Mouse (Mus musculus) adrenal gland, postnatal 10 days (tissue): Measurements from ENCODE around the gene Magohb. TPM values are rescaled to one million over a fixed set of nuclear protein-coding genes. Genes with fewer than 3 reads are reported as not detected.
"Not testable (repeated sequence)": the region's sequence is repeated elsewhere in the genome, so short reads cannot be mapped to it uniquely, and the experiment has no call there.

ENCODE experiments used
- DNase-seq: peaks from one replicate; pipeline ENCODE4 v3.0.0; 2021; ENCODE audit warnings: mixed read lengths
- long read RNA-seq, 2 experiments: library from polyadenylated mRNA; stranded (forward); transcript quantifications; one replicate each; pipeline ENCODE4 v2.0.0; 2021
- total RNA-seq, 2 experiments: library from RNA; stranded (reverse); gene quantifications; 2 replicates each; pipeline ENCODE4 v1.2.3; 2021

Gene Magohb
- 10 to 100 TPM; 13.5 to 16.7 TPM for total RNA-seq
- long read RNA-seq, experiment 1, transcript Magohb-201 (5 exons, 767 nt) = major isoform, 12 of 13 reads
- long read RNA-seq, experiment 1, partial matches to known transcripts = 1 of 13 reads
- long read RNA-seq, experiment 1, other reads (novel, unspliced or antisense) = 0 of 13 reads
- long read RNA-seq, experiment 2, transcript Magohb-201 (5 exons, 767 nt) = major isoform, 11 of 14 reads
- long read RNA-seq, experiment 2, partial matches to known transcripts = 1 of 14 reads
- long read RNA-seq, experiment 2, other reads (novel, unspliced or antisense) = 2 of 14 reads

GRCm38 (mm10) chr6:131292991-131293788 lies at the start of gene Magohb:
TSS of gene Magohb (minus strand) at chr6:131293244.
- DNase-seq = peak; percentile 94

GRCm38 (mm10) chr6:131340082-131340481 lies 47.0 kb upstream of the Magohb start:
- DNase-seq = no peak

DNA sequence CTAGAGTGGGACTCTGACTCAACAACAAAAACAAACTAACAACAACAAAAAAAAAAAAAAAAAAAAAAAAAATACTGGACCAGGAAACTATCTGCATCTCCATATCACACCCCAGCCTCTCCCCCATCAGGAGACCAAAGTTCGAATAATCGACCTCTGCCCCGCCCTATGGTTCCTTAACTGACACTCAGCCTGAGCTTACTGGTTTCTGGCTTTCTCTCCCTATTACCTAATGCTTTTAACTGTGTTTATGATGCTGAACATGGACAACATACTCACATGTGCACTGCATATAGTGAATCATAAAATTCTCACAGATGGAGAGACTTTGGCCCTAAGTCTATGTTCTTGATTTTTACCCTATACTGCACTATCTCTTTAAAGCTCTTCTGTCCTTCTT lies 46.3 kb upstream of the Magohb start:
- no peak for DNase-seq

DNA sequence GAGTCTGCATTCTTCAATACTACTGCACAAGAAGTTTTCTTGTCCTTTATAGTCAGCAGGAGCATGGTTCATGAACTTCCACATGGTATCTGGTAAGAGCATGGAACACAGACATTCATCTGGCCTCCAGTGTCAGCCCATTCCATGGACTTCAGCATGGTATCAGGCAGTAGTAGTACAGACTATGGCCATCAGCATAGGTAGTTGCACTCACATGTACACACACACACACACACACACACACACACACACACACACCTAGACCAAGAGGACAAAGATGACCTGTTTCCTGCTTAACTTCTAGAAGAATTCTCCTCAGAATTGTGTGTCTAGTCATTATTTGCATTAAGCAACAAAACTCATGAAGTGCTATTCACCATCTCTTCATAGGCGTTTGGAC lies 45.7 kb upstream of the Magohb start:
- DNase-seq = no peak

DNA sequence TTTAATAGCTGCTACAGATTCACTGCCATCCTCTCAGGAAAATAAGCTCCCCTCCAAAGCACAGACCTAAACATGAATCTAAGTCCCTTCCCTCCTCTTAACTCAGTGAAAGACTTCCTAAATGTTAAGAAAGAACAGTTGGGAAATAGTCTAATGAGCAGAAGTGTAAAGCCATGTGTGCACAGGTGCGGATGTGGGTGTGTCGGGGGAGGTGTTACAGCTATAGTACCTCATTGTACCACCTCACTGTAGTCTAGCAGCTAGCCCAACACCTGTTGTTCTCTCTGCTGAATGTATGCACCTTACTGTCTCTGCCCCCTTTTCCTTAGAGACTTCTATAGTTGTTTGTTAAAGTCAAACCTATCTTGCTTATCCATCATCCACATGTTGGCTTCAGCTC lies 34.0 kb upstream of the Magohb start:
- no peak for DNase-seq

- DNase-seq = no peak
Observed at GRCm38 (mm10) chr6:131321854-131322639, 29.0 kb upstream of the Magohb start.

- no peak for DNase-seq
Observed at GRCm38 (mm10) chr6:131316155-131317101, 23.4 kb upstream of the Magohb start.

DNA sequence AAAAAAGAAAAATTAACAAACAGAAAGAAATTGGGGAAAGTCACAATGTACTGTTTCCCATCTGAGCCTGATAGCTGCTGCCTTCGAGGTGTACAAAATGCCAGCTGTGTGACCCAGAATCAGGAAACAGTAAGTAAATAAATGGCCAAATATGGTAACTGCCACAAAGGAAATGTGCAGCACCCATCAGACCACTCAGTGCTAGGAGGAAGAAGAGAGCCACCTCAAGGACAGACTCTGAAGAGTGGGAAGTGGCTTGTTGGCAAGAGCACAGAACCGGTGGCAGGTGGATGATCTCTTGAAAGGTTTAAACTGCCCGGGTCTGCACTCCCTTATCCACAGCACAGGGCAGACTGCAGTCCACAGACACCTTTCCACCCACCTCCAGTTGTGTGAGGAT lies 15.0 kb upstream of the Magohb start:
- no peak for DNase-seq

- no peak for DNase-seq
Observed at GRCm38 (mm10) chr6:131304776-131305175, 11.7 kb upstream of the Magohb start.

DNA sequence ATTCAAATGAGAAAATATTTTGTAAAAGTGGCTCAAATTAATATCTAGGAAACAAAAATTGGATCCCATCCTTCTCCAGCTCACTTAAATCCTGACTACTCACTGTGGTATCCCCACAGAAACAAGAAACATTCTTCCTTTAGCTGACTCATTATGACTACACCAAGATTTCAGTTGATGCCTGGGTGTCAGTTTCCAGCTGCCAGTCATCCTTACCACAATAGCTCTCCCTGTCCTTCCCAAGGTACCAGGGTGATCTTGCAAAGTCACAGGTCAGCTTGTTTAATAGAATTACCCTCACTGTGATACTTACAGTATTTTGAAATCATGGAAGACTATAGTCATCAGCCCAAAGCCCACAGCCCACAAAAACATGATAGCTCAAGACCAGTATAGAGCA lies 5.5 kb upstream of the Magohb start:
- no peak for DNase-seq

DNA sequence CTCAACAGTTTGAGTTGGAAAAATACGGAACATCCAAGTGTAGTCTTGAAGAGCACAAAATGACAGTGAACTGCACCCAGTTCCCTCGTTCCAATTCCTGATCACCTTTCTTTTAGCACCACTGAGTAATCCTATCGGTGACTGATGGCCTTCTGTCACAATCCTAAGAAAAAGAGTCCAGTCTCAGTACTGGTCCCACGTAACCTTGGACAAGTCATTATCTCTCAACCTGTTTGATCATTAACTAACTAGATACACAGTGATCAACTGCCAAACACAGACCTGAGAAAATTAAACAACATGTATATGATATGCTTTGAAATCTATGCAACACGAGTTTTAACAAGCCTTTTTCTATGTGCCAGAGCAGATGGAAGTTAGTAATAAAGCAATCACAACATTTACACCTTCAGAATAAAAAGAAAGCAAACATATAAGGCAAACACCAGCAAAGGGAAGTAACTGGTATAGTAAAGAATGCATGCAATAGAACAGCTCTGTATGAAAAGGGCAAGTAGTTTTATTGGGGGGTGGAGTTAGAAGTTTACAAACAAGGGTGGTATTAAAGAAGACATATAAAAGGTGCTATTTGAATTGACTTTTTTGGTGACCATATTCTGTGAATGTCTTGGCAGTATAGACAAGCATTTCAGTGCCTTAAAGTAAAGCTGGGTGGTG lies 1.5 kb upstream of the Magohb start:
- no peak for DNase-seq

DNA sequence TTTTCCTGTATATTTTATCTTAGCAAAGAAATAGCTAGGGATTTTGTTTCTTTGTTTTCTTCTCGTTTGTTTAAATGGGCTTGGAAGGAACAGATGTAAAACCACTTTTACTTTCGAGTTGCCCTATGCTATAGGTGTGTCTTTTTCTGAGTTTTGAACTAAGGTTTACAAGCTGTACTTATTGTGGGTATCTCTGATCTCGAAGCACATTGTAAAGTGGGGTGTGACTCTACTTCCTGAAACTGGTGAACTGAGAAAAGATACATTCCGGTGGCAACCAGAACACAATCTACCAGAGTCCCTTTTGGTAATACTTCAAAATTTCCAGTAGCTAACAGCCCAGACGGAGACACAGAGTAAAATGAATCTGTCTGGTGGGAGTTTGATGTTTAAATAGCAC lies 872 bp upstream of the Magohb start:
- DNase-seq = no peak

- peak; percentile 12 for DNase-seq
Observed at GRCm38 (mm10) chr6:131292276-131292990, 611 bp downstream of the Magohb start.

DNA sequence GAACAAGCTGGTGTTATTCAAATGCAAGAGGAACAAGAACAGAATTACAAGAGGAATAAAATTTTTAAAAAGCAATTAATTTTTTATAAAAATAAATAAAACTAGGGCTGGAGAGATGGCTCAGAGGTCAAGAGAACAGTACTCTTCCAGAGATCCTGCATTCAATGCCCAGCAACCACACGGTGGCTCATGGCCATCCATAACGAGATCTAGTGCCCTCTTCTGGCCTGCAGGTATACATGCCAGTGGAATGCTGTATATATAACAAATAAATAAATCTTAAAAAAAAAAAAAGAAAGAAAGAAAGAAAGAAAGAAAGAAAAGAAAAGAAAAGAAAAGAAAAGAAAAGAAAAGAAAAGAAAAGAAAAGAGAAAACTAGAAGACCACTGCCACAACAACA lies 2.6 kb downstream of the Magohb start:
- DNase-seq = peak; percentile 46

- DNase-seq = not testable (repeated sequence)
Observed at GRCm38 (mm10) chr6:131278160-131278559, 14.9 kb downstream of the Magohb start.

DNA sequence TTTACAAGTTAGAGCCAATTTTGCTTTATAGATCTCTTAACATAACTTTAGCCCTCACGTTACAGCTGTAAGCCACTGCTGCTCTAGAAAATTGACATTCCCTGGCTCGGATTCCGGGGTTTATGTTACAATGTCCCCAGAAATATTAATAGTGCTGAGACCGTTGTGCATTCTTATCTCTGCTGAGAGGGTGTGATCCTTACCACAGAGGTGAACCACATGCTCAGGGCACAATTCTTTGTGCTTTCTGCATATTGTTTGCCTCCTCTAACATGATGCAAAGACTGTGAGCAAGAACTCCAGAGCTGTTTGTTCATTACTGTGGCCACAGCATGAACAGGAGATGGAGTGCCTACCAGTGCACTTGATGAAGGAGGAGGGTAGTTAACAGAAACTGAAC lies 16.4 kb downstream of the Magohb start:
- no peak for DNase-seq

DNA sequence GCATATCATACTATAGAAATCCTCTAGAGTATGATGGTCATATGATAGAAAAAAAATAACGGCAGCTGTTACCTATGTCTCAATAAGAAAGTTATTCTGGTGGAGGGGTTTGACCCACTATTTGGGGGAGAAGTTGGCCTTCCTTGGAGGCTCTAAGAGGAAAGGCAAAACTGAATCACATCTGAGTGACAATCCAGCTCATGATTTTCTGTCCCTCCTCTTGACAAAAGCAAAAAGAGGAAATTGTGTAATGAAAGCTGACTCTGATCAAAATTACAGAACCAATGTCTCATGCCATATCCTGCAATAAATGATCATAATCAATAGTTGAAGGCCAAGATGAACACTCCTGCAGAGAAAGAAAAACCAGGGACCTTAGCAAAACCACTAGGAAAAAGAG lies 20.7 kb downstream of the Magohb start:
- DNase-seq = no peak

GRCm38 (mm10) chr6:131270312-131270711 lies 22.7 kb downstream of the Magohb start:
- DNase-seq = no peak

- no peak for DNase-seq
Observed at GRCm38 (mm10) chr6:131269599-131269998, 23.4 kb downstream of the Magohb start.

DNA sequence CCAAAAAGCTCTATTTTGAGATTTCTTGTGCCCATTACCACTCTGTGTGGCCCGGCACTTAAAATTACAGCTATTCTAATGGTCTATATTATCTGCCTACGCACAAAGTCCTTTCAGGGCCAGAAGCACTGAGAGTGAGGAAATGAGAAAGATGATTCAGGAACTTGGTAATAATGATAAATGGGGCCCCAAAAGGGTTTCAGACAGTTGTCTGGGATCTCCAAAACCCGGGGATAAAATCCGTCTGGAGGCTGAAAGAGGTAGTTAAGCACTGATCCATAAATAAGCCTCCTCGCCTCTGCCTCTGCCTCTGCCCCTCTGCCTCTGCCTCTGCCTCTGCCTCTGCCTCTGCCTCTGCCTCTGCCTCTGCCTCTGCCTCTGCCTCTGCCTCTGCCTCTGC lies 28.9 kb downstream of the Magohb start:
- no peak for DNase-seq

DNA sequence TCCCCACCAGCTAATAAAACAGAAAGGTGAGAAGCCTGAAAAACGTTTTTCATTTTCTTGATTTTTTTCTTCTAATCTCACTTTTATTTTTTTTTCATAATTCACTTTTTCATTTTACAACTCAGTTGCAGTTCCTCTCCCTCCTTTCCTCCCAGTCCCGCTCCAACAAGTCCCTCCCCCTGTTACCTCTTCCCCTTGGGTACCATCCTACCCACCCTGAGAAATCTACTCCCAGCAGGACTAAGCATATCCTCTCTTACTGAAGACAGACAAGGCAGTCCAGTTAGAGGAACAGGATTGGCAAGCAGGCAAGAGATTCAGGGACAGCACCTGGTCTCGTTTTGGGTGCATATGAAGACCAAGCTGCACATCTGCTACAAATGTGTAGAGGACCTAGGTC lies 30.3 kb downstream of the Magohb start:
- no peak for DNase-seq
